Mouse (Mus musculus) neural tube, embryonic 11.5 days (tissue): ENCODE data around the gene 2810021J22Rik. TPM values are rescaled to one million over a fixed set of nuclear protein-coding genes. Genes with fewer than 3 reads are reported as not detected.
A peak's percentile ranks its signal among the peaks of the same experiment; 100 is the strongest.
"Not testable (repeated sequence)": the region's sequence is repeated elsewhere in the genome, so short reads cannot be mapped to it uniquely, and the experiment has no call there.

ENCODE experiments used
- ATAC-seq: fragments of 200-750 bp; cut with Nextera tagmentation; 2 replicates; pipeline ENCODE4 v1.8.0; 2017; ENCODE audit warnings: moderate number of reproducible peaks, mild to moderate bottlenecking, moderate TSS enrichment, moderate library complexity; ENCODE audit not compliant: insufficient read depth, low FRiP score, low TSS enrichment
- DNase-seq: peaks from one replicate; pipeline ENCODE4 v3.0.0-alpha.2; 2015; ENCODE audit warnings: low spot score
- H3K27ac ChIP-seq: fragments of 300-500 bp; sonication (generic); 2 replicates; pipeline ENCODE4 v1.5.1; 2014; ENCODE audit warnings: low read depth, mild to moderate bottlenecking, low read length
- H3K27me3 ChIP-seq: fragments of 300-500 bp; sonication (generic); 2 replicates; pipeline ENCODE4 v1.6.1; 2014; ENCODE audit warnings: mild to moderate bottlenecking, low read length, mixed read lengths; ENCODE audit not compliant: control insufficient read depth, insufficient read depth
- H3K36me3 ChIP-seq: fragments of 300-500 bp; sonication (generic); 2 replicates; pipeline ENCODE4 v1.6.1; 2014; ENCODE audit warnings: mild to moderate bottlenecking, low read length, moderate library complexity, mixed read lengths; ENCODE audit not compliant: control insufficient read depth, insufficient read depth
- H3K4me1 ChIP-seq: fragments of 300-500 bp; sonication (generic); 2 replicates; pipeline ENCODE4 v1.6.1; 2014; ENCODE audit warnings: low read length, mixed read lengths; ENCODE audit not compliant: control insufficient read depth, insufficient read depth
- H3K4me2 ChIP-seq: fragments of 300-500 bp; sonication (generic); 2 replicates; pipeline ENCODE4 v1.6.1; 2014; ENCODE audit warnings: low read depth, mild to moderate bottlenecking, moderate library complexity
- H3K4me3 ChIP-seq: fragments of 300-500 bp; sonication (generic); 2 replicates; pipeline ENCODE4 v1.5.1; 2014; ENCODE audit warnings: low read depth, low read length
- H3K9ac ChIP-seq: fragments of 300-500 bp; sonication (generic); 2 replicates; pipeline ENCODE4 v1.6.1; 2014; ENCODE audit warnings: mild to moderate bottlenecking, low read length
- H3K9me3 ChIP-seq: fragments of 300-500 bp; sonication (generic); 2 replicates; pipeline ENCODE4 v1.6.1; 2016; ENCODE audit warnings: low read length; ENCODE audit not compliant: control insufficient read depth
- WGBS: fragments of 180-500 bp; shearing (Covaris S2); extraction: QIAGEN DNeasy Blood & Tissue Kit; methylation state at CpG from one replicate; pipeline ENCODE4 v1.1.7; 2014; 5-methylcytosine and 5-hydroxymethylcytosine counted together
- polyA plus RNA-seq: library from polyadenylated mRNA; unstranded; fragments of >200 nt; fragmentation: Nextera tagmentation; extraction: Ambion mirVana; gene quantifications from 2 replicates; pipeline ENCODE4 v1.2.1, GENCODE M21; 2014

2810021J22Rik gene
- polyA plus RNA-seq, result 11.0 and 13.0 TPM in 2 replicates

DNA sequence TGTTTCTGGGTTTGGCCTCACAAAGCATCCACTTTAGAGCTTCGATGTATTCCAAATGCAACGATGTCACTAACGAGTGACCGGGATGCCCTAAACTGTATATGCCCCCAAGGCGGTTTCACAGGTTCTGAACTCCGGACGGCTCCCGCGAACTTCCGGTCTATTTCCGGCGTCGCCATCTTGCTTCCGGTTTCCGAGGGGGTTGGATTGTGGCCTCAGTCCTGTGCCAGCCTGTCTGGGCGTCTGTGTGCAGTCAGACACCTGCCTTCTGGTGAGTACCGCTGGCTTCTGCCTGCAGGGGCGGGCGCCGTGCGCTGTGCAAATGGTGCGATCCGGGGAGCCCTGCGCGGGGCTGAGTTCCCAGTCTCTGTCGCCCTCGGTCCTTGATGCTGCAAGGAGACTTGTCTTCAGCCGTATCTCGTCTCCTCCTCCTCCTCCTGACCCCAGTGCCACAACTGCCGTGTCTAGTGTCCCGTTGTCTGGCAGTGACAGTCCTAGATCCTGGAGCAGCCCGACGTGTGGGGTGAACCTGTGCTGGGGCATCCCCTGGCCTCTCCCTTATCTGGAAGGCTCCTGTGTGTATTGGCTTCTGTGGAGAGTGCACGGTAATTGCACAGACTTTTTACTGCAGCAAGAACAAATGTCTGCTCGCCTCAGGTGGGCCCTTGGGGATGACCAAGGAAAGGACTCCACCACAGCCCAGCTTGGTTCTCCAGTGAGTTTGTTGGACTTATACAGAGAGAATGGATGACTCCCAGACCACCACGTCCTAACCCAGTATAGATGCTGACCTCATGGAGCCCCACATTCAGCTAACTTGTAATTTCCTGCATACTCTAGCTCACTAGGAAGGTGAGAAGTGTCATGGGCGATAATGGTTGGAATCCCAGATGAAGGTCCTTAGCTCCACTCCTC is at the start of gene 2810021J22Rik:
Gene 2810021J22Rik (plus strand): TSS at position 178 of the 915 bp plus-strand sequence.
- Histone ChIP-seq H3K9ac (peak within 1 kb of the TSS; percentile 89), H3K4me3 (peak within 1 kb of the TSS; percentile 78), H3K9me3 (no peaks in the 10 kb centered on the region), H3K27me3 (no peaks in the 10 kb centered on the region), H3K4me2 (peak within 1 kb of the TSS; percentile 80), H3K36me3 (no peaks in the 10 kb centered on the region), H3K27ac (peak within 1 kb of the TSS; percentile 62; the same call in 1 of the 2 replicates), H3K4me1 (peaks cover 7% of the 10 kb centered on the region; the same call in 1 of the 2 replicates)
- DNase-seq (peak; percentile 86), ATAC-seq (peak; percentile 85)
- WGBS, result 4% methylated on average over 37 of the region's 37 CpGs

DNA sequence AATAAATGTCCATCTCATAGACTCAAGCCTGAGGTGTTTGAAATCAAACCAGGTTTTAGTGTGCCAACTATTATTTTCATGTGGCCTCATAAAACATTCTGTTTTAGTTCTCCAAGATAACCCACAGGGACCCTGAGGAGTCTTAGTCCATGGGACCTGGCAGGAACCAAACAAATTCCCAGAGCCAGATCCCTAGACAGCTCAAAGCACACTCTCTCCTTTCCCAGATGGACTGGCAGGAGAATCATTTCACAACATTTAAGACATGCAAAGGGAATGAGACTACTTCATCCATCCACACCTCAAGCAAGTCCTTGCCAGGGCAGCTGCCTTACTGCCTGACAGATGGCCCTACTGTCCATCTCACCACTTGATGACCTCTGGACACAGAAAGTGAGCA is 38.1 kb upstream of the 2810021J22Rik start, which contains the start of gene Olfr312:
Gene Olfr312 (plus strand): TSS at position 301 of the 400 bp plus-strand sequence.
- not testable (repeated sequence) for H3K27me3 ChIP-seq, ATAC-seq, H3K4me2 ChIP-seq, H3K9ac ChIP-seq, H3K27ac ChIP-seq, DNase-seq, H3K4me1 ChIP-seq, H3K9me3 ChIP-seq, H3K36me3 ChIP-seq, H3K4me3 ChIP-seq

DNA sequence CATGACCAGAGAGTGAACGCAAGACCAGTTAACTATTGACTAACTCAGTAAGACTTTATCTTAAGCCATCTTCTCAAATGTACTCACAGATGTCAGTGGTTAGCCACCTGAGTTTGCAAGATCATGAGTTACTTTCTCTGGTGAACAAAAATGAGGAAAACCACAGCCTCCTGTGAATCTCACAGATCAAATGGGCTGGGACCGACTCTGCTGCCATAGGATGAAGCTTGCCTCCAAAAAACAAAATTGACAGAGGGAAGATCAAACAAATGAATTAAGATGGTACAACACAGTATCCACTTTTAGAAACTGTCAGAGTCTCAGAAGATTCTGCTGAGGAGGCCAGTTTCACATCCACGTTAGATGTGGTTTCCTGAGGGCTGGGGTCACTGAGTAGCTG is 37.3 kb upstream of the 2810021J22Rik start:
- no peaks in the 10 kb centered on the region for H3K4me1 ChIP-seq
- H3K36me3 ChIP-seq, result no peaks in the 10 kb centered on the region
- no peak overlapping the region for H3K9ac ChIP-seq
- DNase-seq (no peak), ATAC-seq (no peak)
- H3K4me2 ChIP-seq, result no peak overlapping the region
- no peak overlapping the region for H3K27ac ChIP-seq
- WGBS, result 77% methylated on average over 3 of the region's 3 CpGs
- no peaks in the 10 kb centered on the region for H3K9me3 ChIP-seq
- H3K27me3 ChIP-seq, result no peaks in the 10 kb centered on the region
- no peak overlapping the region for H3K4me3 ChIP-seq

DNA sequence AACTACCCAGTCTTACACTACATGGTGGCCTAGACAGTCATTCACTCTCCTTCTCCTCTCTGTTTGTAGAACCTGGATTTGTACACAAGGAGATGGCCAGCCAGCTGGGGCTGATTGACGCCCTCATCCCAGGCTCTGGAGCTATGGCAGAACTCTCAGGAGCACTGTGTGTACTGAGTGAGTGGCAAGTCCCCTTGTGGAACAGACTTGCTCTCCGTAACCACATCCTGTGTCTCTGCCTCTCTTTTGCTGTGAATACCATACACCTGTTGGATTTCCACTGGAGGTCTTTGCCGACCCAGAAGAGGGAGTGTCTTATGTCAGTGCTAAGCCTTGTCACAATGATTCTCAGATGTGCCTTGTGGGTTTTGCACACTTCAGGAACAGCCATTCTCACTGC is 34.5 kb upstream of the 2810021J22Rik start:
- not testable (repeated sequence) for H3K27me3 ChIP-seq, H3K27ac ChIP-seq, H3K4me2 ChIP-seq, H3K9ac ChIP-seq, H3K9me3 ChIP-seq, ATAC-seq, DNase-seq, H3K4me3 ChIP-seq, H3K36me3 ChIP-seq, H3K4me1 ChIP-seq
- WGBS, result 76% methylated on average over 3 of the region's 3 CpGs

DNA sequence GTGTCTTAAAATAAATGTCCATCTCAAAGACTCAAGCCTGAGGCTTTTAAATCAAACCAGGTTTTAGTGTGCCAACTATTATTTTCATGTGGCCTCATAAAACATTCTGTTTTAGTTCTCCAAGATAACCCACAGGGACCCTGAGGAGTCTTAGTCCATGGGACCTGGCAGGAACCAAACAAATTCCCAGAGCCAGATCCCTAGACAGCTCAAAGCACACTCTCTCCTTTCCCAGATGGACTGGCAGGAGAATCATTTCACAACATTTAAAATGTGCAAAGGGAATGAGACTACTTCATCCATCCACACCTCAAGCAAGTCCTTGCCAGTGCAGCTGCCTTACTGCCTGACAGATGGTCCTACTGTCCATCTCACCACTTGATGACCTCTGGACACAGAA is 28.1 kb upstream of the 2810021J22Rik start, which contains the start of gene Olfr311:
Gene Olfr311 (plus strand): TSS at position 301 of the 400 bp plus-strand sequence.
- not testable (repeated sequence) for H3K36me3 ChIP-seq, H3K27me3 ChIP-seq, H3K9me3 ChIP-seq, H3K9ac ChIP-seq, H3K4me3 ChIP-seq, H3K4me1 ChIP-seq, ATAC-seq, H3K27ac ChIP-seq, H3K4me2 ChIP-seq, DNase-seq

DNA sequence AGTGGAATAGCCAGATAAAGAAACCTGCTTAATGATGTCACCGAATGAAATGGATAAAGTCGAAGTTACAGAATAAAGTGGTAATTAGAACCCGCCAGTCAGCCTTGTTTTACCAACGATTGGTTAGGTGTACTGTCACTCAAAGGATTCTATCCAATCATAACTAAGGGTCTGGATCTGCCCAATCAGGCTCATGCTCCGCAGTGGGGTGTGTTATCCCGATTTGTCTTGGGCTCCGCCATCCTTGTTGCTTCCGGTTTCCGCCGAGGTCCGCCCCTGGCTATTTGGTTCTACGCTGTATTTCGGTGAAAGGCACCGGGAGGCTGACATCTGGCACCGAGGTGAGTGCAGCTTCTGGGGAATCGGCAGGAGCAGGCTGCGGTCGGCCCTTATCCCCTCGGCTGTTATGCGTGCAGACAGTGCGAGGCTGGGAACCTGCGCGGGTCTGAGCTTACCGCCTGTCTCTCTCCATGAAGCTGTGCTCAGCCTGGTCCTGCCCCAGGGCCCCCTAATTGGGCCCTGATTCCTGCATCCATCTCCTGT is 20.0 kb upstream of the 2810021J22Rik start, which contains the start of gene Gm12258:
Gene Gm12258 (plus strand): TSS at position 240 of the 543 bp plus-strand sequence.
- Histone ChIP-seq H3K9me3 (no peaks in the 10 kb centered on the region), H3K4me2 (peak within 1 kb of the TSS; percentile 89), H3K4me3 (peak within 1 kb of the TSS; percentile 81), H3K9ac (peak within 1 kb of the TSS; percentile 85), H3K36me3 (peaks cover 10% of the 10 kb centered on the region; the same call in 1 of the 2 replicates), H3K27ac (no peak within 1 kb of the TSS), H3K27me3 (no peaks in the 10 kb centered on the region), H3K4me1 (peaks cover 5% of the 10 kb centered on the region; the same call in 1 of the 2 replicates)
- WGBS, result 1% methylated on average over 24 of the region's 24 CpGs
- ATAC-seq, result peak; percentile 100
- DNase-seq, result peak; percentile 88

DNA sequence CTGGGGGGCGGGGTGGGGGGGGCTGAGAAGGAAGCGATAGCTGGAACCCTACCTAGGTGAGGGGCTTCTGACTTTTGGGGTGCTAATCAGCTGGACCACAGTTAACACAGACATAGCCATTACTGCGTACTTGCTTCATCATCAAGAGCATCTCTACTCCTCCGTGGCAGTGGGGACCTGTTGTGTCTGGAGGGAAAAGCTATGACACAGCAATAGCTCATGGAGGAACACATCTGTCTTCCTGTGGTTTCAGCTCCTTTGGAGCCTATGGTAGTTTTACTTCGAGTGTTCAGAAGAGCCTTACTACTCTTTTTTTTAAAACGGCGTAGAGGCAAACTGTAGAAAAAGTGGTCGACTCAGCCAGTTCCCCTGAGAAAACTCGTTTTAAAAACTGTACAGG is 19.4 kb upstream of the 2810021J22Rik start:
- no peak overlapping the region for H3K27ac ChIP-seq
- H3K9ac ChIP-seq, result peak overlapping the region; percentile 85
- ATAC-seq, result no peak
- no peak for DNase-seq
- peaks cover 5% of the 10 kb centered on the region; the same call in 1 of the 2 replicates for H3K4me1 ChIP-seq
- 54% methylated on average over 9 of the region's 9 CpGs for WGBS
- H3K4me2 ChIP-seq, result peak overlapping the region; percentile 89
- peaks cover 10% of the 10 kb centered on the region; the same call in 1 of the 2 replicates for H3K36me3 ChIP-seq
- no peaks in the 10 kb centered on the region for H3K9me3 ChIP-seq
- no peaks in the 10 kb centered on the region for H3K27me3 ChIP-seq
- peak overlapping the region; percentile 81 for H3K4me3 ChIP-seq

DNA sequence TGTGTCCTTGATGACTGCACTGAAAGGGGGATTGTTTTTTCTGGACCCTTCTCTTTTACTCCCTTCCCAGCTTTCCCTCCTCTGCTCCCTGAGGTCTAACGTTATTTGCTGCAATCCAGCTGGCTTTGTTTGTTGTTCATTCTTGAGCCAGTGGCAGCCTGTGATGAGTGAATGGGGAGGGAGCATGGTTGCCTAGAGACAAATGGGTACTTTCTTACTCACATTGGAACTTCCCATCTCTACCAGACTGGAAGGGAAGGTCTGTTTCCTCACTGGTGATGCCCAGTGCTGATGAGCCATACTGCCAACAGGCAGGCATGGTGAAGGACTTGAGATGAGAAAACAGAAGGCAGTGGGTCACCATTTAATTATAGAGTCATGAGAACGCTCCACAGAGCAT is 17.3 kb upstream of the 2810021J22Rik start:
- Histone ChIP-seq H3K4me3 (no peak overlapping the region), H3K9me3 (no peaks in the 10 kb centered on the region), H3K4me1 (peaks cover 5% of the 10 kb centered on the region; the same call in 1 of the 2 replicates), H3K36me3 (peaks cover 10% of the 10 kb centered on the region; the same call in 1 of the 2 replicates), H3K27ac (no peak overlapping the region), H3K27me3 (no peaks in the 10 kb centered on the region), H3K9ac (no peak overlapping the region), H3K4me2 (no peak overlapping the region)
- 77% methylated on average over 2 of the region's 2 CpGs for WGBS
- ATAC-seq, result no peak
- no peak for DNase-seq
